Mouse (Mus musculus) T-cell, adult 2 months (primary cell): ENCODE data around the gene Rnf114.
A peak's percentile ranks its signal among the peaks of the same experiment; 100 is the strongest.

ENCODE experiments used
- DNase-seq: peaks from one replicate; pipeline ENCODE4 v3.0.0; 2022; ENCODE audit warnings: low spot score

The Rnf114 gene

DNA sequence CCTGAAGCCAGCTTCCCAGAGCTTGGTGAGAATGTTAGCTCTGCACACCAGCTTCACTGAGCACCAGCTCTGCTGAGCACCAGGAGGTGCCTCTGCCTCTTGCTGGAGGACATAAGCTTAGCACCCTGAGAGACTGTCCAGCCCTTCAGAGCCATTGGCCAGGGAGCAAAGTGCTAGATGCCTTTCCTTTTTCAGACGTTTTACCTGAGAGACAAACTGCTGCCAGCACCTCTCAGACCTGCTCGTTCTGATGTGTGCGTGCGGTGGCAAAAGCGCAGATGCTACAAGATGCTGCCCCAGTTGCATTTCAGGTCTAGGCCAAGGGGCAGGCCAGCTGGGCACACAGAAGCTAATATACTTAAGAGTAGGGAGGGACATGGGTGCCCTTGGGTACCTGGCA lies 16.8 kb upstream of the Rnf114 start:
- DNase-seq, result no peak

DNA sequence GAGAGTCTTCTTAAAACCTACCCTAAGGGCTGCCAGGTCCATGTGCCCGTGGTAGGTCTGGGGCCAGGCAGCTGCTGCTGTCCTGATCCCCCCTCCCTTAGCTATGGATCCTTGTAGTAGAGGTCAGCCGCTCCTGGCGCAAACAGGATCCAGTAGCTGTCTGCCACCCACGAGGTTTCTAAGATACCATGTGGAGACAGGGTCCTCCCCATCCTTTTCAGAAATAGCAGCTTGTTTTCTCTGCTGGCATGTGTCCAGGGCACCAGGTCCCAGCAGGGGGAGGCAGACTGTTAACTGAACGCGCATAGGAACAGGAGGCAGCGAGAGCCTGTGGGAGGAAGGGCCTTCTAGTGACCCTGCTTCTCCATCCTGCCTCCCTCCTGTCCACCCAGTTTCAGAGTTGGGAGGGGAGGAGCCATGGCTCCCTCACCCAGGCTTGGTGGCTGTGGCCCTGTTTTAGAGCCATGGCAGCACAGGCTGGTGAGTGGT lies 16.2 kb upstream of the Rnf114 start:
- DNase-seq, result no peak

DNA sequence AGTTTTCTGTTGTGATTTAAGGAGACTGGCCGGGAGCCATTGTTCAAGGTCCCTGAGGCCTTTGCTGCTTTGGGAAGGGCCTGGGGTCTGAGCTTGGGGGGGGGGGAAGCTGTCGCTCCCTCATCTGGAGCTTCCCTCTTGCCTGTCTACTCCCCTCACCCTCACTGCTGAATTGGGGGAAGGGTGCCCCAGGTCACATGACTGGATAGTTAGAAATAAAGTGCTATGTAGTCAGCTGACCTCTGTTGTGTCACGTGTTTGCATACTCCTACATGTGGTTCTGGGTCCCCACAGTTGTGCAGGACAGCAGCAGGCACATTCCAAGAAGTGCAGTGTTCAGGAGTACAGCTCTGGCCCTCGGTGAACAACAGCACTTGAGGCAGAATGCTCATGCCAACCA lies 15.7 kb upstream of the Rnf114 start:
- DNase-seq, result no peak

DNA sequence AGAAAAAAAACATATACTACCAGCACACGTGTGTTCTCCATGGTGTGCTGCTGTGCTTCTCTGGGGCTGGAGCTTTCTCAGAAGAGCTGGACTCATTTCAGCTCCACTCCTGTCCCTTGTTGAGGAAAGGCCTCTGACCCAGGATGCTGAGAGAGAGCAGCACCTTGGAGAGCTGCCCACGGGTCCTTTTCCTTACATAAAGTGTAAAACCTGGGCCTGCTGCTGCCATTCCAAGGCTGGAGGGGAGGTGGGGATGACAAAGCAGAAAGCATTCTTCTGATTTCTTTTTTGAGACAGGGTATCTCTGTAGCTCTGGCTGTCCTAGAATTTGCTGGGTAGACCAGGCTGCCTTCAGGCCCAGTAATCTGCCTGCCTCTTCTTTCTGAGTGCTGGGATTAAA lies 14.3 kb upstream of the Rnf114 start:
- DNase-seq, result no peak

DNA sequence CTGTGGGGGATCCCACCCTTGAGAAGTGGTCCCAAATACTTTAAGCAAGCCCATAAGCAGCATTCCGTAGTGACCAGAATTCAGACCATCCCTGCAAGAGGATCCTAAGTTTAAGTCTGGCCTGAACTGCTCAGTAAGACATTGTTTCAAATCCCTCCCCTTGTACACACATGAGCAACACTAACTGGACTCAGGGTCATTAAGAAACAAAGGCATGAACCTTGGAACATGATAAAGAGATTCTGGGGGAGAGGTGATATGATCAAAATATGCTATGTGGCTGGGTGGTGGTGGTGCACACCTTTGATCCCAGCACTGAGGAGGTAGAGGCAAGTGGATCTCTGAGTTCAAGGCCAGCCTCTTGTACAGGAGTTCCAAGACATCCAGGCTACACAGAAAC lies 12.9 kb upstream of the Rnf114 start:
- DNase-seq, result no peak

DNA sequence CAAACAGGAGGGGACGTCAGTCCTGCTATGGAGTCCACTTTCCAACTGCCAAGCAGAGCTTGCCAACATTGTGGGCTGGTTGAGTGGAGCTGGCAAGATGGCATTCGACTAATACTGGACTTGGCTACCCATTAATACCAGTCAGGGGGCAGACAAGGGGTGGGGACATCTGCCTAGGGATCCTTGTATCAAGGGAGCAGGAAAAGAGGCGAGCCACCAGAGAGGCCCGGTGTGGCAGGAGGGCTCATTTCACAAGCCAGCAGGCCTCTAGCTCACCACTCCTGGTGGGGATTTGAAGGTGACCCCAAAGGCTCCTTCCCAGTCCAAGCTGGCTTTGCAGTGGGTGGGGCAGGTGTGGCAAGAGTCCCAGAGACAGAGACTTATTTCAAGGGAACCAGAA lies 9.8 kb upstream of the Rnf114 start:
- no peak for DNase-seq

DNA sequence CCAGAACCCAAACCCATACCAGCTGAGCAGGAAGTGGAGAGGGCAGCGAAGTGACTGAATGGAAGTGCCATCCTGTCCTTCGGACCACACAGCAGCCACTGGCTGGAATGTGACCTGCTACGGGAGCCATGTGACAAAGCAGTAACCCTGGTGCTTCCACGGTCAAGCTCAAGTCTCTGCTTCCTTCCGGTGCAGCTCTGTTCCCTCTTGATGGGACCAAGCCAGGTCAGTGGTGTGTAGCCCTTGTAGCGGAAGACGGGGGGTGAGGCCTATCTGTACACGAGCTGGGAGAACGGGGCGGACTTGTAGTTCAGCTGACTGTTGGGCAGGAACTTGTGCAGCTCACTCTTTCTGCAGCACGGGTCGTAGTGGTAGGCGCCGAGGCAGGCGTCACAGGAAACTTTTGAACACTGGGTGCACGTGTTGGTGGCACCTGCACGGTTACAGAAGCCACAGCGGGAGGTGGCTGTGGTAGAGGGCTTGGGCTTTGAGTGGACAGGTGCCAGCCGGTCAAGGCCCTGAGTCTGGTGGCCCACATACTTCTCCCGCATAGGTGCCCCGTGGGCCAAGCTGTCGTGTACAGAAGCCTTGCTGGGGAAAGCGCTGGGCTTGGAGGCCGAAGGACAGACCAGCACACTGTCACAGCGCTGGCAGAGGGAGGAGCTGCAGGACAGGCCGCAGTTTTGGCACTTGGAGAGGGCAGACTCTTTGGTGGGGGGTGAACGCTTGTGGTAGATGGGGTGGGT lies 9.2 kb upstream of the Rnf114 start:
- no peak for DNase-seq

DNA sequence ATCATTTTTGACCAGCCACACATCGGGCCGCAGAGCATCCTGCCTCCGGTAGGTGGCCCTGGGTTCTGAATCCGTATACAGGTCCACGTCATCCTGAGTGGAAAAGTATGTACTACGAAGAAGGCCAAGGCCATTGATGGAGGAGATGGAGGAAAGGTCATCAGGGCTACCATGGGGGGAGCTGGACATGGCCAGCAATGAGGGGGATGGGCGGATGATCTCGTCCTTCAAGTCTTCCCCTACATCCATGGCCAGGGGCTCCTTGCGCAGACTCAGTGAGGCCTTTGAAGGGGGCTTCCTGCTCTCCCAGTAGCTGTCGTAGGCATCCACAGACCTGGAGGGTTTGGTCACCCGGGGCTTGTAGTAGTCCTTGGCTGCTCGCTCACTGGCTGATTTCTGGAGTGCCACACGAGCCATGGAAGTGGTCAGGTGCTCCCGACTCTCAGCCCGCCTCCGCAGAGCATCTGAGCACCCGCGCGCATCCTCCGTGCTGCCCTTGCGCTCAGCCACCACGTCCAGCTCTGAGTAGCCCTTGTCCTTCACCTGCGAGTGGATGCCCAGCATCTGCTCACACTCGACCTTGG lies 8.5 kb upstream of the Rnf114 start:
- no peak for DNase-seq

DNA sequence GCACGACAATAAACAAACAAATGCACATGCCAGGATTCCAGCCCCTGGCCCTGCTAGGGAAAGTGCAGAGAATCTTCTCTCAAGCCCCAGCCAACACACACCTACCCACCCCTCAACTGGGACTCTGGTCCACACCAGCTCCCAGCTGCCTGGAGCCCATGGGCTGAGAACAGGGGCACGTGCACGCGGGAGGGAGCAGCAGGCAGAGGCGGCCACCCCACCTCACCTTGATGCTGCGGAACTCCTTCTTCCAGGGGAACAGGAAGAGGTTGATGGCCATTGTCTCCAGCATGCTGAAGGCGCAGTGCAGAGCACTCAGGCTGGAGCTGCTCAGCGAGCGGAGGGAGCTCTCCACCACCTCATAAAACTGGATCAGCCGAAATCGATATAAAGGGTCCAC lies 7.5 kb upstream of the Rnf114 start:
- no peak for DNase-seq

DNA sequence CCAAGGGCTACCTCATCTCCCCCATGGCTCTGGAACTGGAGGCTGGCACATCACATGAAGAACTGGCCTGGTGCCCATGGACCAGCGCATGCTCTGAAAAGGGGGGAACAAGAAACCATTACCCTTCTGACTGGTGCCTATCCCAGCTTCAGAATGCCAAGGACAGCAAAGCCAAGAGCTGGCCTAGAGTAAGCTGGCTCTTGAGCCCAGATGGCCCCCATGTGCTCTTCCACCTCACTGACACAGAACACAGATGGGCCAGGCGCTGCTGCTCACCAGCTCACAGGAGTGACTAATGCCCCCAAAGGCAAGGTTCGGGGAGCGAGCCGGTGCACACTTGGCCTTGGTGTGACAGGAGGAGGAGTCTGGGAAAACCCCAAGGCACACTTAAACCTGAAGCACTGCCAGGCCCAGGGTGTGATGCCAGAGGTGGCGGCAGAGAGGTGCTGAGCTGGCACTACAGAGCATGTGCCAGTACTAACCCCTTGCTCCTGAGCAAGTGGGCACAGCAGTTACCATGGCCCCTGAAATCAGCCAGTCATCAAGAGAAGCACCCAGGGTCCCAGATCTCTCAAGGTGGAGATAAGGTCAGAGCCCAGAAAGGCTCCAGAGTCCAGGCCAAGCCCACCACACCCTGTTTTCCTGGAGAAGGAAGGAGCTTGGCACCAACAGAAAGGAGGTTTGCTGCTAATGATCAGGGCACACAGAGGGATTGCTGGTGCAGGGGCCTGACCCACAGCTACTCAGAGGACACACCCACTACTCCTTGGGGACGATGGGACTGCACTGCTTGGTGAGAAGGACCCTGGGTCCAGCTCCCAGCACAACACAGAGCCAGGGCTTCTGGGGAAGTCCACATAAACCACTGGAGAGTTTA lies 6.7 kb upstream of the Rnf114 start:
- no peak for DNase-seq

DNA sequence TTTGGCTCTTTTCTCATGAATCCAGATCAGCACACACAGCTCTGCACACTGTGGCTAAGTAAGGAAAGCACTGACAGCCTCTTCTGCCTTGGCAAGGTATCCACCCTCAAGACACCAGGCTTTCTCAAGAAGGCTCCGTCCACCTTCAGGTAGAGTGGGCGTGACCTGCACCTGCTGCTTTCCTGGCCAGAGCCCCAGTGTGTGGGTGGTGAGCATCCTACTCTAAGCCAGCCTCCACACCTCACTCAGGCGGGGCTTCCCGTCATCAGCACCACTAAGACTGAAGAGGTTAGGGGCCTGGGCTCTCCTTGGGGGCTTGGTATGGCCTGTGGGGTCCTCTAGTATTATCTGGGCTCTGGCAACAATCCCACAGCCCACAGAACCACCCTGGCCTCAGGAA lies 5.9 kb upstream of the Rnf114 start:
- DNase-seq, result no peak

DNA sequence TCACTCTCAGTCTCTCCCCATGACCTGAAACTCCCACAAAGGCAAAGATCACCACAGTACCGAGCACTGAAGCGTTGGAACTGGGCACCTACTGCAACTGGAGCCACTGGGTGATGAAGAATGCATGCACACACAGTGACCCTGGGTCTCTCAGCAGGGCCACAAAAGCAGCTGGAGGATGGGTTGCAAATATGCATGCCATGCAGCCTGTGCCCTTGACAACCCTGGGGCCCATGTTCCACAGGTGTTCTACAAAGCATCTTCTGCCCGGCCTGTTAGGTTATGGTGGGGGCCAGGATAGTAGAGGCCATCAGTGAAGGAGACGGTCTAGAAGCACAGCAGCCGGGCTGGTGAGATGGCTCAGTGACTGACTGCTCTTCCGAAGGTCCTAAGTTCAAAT lies 4.9 kb upstream of the Rnf114 start:
- no peak for DNase-seq

DNA sequence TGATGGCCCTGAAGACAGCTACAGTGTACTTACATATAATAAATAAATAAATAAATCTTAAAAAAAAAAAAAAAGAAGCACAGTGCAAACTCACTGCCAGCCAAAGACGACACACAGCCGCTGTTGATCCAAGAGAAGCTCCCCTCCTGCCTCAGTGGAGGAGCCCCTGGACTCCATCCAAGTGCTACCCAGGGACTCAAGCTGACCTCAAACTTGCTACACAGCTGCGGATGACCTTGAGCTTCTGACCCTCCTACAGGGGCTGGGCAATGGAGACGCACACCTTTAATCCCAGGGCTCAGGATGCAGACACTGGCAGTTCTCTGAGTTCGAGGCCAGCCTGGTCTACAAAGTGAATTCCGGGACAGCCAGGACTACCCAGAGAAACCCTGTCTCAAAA lies 4.5 kb upstream of the Rnf114 start:
- no peak for DNase-seq

DNA sequence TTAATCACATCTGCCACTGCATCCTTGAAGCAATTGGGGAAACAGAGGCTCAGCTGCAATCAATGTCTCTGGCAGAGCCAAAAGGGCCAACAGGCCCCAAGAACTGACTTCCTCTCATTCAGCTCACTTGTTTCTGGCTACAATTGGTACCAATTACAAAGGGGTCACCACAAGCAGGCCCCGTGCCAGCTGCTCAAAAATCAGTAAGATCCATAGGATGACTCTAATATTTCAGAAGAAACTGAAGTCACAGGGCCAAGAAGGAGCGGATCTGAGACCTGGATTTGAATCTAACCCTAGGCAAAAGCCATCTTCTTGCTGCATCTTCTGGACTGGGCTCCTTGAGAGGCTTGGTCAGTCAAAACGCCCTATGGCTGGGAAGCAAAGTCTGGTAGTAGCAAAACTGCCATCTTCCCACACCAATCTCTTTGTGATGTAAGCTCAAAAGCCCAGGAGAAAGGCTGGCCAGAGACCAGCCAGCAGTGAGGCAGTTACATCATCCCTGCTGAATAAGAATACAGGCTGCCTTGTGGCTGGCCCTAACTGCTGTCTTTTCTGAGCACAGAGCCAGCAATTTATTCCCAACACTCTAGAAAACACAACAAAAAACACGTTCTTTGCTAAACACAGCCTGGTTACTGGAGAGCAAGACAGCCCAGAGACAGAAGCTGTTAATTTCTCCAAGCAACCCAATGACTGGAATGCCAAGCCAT lies 1.5 kb upstream of the Rnf114 start:
- DNase-seq, result no peak

DNA sequence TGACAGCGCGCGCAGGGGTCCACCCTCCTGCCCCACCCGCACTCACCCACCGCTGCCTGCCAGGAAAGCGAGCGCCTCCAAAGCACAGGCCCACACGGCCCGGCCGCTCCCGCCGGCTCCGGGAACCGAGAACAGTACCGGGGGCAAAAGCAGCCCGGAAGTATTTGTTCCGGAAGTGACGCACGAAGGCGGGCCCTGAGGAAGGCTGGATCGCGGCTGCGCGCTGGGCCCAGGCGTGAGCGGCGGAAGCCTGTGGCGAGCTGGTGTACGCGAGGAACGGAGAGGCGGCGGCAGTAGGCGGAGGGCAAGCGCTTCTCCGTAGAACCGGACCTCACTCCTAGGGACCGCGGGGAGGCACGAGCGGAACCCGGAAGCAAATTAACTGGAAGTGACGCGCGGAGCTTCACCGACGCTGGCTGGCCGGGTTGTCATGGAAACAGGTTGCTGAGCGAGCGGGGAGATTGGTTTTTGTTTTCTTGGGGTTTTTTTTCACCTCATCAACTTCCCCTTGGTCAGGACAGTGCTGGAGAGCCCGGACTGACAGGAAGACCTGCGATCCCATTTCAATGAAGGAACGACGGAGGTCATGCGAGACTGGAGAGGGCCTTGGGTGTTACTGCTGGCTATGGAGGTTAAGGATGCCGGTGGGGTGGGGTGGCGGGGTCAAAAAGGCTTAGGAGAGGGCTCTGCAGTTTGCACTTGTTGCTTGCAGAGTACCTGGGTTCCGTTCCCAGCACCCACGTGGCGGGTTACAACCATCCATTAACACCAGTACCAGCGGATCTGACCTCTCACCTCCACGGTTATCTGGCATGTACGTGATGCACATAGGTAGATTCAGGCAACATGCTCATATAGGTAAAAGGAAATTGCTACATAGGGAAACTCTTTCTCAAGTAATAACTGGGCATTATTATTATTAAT lies 530 bp downstream of the Rnf114 start, which contains the start of gene Spata2:
Gene Spata2, minus strand, starts transcription at position 175 of the 924 bp plus-strand sequence.
- DNase-seq, result peak; percentile 92

DNA sequence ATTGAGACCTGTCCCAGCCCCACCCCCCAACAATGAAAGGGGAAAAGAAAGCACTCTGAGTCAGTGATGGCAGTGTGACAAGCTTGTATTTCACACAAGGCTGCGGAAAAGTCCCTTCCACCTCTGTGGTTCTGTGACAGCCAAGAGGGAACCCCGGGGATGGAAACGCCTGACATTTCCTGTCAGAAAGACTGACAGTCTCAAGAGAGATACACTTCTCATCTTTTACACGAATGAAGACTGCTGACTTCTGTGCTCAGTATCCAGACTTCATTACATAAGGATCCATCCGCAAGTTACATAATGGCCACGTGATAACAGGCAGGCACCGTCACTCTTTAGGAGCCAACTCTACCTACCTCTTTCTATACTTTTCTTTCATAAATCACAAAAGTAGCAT lies 4.0 kb downstream of the Rnf114 start:
- peak; percentile 32 for DNase-seq

DNA sequence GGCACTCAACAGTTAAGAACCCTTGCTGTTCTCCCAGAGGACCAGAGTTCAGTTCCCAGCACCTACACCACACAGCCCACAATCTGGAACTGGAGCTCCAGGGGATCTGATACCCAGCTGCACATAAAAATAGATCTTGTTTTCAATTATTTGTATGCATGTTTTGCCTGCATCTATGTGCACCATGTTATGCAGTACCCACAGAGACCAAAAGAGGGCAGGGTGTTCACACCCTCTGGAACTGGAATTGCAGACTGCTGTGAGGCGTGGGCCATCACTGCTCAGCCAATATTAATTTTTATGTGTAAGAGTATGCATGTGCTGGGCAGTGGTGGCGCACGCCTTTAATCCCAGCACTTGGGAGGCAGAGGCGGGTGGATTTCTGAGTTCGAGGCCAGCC lies 4.8 kb downstream of the Rnf114 start:
- DNase-seq, result peak; percentile 66

DNA sequence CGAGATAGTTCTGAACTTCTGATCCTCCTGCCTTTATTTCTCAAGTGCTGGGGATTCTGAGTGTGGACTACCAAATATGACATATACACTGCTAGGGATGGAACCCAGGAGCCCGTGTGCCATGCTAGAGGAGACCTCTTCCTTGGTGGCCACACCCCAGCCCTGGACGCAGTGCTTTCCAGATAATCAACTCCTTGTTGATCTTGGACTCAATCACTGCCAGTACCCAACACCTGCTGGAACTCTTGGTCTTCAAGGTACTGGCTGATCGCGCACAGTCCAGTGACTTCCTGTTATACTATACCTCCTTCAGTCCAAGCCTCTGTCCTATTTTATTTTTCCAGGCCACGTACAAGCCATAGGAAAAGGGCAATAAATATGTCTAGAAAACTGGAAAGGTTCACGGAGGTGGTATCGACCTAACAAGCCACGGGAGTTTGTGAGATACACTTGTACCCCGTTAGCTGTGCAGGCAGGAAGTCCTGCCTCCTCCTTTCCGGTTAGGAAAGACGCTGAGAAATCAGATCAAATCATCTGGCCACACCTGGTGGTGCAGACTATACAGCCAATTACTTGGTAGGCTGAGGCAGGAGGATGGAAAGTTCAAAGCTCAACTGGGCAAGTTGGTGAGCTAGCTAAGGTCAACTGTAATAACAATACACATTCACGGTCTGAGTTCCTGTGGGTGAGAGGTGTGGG lies 10.3 kb downstream of the Rnf114 start:
- no peak for DNase-seq

DNA sequence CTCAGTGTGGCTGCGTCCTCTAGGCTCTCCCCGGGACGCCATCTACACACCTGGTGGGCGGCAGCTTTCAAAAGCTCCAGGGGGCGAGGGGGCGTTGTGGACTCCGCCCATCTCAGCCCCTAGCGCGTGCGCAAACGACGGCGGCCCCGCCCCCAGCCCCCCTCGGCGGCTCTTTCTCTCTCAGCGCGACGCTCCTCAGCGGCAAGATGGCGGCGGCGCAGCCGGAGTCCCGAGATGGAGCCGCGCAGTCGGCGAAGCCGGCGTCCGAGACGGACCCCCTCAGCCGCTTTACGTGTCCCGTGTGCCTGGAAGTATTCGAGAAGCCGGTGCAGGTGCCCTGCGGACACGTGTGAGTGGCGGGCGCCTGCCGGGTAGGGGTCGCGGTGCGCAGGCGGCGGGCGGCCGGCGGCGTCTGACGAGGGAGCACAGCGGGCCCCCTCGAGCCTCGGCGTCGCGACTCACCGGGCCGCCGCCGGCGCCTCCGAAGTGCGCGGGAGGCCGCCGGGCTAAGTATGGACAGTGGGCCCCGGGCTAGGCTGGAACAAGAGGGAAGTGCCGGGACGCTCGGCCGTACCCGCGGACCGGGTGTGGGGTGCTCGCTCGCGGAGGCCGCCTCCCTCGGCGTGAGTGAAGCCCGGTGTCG lies 10.9 kb downstream of the Rnf114 start:
- peak; percentile 90 for DNase-seq

DNA sequence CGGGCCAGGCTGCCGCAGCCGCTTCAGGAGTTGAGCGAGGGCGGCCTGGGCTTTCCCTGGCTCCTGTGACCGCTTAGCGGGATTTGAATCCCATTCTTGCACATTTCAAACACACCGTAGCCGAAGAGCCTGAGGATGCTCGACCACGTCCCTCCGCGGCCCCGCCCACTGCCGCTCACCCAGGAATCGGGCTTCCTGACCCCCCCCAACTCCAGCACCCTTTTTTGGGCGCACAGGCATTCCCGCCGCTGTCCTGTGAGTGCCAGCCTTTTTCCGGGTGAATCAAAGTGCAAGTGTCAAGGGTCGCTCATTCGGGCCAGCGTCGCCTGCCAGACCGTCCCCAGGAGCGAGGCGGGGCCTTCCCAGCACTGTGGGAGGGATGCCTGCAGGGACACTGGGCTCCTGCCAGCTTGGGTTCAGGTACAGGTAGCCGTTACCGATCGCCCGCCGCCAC lies 11.5 kb downstream of the Rnf114 start:
- DNase-seq, result no peak
